Mouse (Mus musculus) olfactory bulb, adult 2 months (tissue): ENCODE measurements around the gene Gm28048.

Source experiments
- CTCF ChIP-seq: fragments of 200-500 bp; IDR thresholded peaks from 2 replicates; pipeline ENCODE4 v1.5.1; 2012; ENCODE audit warnings: low read depth, mild to moderate bottlenecking, low read length, moderate library complexity; ENCODE audit not compliant: insufficient read depth
- POLR2A ChIP-seq: fragments of 200-500 bp; IDR thresholded peaks from 2 replicates; pipeline ENCODE4 v1.6.1; 2012; ENCODE audit warnings: mild to moderate bottlenecking, low read depth, low read length, moderate library complexity; ENCODE audit not compliant: insufficient read depth

- TF ChIP-seq CTCF (no peak), POLR2A (no peak)
Observed at GRCm38 (mm10) chr11:22824049-22824705, 157.7 kb downstream of the Gm28048 start.
